Mouse (Mus musculus) thymus, postnatal 4 days (tissue): ENCODE measurements at regions not wholly inside any gene's neighbourhood (a gene's known extent, or its start where the extent isn't known, plus 50 kb on each side); places are given as distances from the start of the nearest gene placed in this dataset.

ENCODE experiments used
- DNase-seq: peaks from one replicate; pipeline ENCODE4 v3.0.0; 2021

- DNase-seq, result no peak
These were observed 1056.7 kb downstream of the Slc22a22 start for GRCm38 (mm10) chr15:56420681-56421080.

DNA sequence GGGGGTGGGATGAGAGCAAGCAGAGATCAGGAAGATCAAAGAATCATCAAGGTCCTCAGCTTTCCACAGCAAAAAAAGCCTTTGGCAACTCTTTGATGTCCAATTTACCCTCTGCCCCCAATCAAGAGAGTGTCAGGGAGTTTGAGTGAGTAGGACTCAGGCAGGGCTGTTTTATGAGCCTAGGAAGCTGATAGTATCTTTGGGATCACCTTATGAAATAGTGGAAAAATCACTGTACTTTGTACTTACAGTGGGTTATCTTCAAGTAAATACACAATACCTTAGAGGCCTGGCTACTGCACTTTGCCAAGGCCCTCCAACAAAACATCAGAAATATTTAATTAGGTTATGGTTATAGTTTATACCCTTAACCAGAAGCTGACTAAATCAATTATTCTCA lies 1085.4 kb downstream of the Slc22a22 start:
- DNase-seq, result no peak

DNA sequence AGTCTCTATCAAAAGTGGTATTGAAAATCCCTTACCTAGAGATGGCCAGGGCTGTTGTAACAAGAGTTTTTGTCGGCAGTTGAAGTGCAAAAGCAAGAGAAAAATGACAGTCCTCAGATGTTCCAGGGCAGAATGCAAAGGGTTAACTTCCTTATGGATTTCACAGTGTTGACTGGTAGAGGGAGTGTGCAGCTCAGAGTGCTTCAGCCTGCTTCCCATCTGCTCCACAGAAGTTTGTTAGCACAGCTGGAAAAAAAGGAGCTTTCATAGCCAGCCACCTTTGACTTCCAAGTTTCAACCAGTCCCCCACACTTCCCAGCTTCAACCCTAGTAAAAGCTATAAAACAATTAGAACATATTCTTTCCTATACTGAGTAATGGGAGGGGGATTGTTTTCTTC lies 1098.9 kb downstream of the Slc22a22 start:
- no peak for DNase-seq

GRCm38 (mm10) chr15:56350903-56351302 lies 1126.5 kb downstream of the Slc22a22 start:
- no peak for DNase-seq

GRCm38 (mm10) chr15:56346111-56346510 lies 1131.3 kb downstream of the Slc22a22 start:
- DNase-seq, result no peak

DNA sequence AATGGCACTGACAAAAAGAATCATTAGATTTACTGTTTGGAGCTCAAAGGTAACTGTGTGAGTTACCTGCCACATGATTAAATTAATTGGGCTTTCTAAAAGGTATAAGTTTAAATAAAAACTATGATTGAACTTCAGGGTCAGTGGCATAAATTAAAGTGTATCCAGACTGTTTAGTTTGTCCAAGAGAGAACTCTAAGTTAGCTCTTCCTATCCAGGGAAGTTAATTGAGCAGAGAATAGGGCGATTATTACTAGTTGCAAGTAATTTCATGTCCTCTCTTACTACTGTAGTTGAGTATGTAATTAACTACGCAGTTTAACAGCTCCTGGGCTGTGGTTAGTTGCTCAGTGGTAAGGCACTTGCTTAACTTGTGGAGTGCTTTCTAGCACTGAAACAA lies 1132.5 kb downstream of the Slc22a22 start:
- no peak for DNase-seq

DNA sequence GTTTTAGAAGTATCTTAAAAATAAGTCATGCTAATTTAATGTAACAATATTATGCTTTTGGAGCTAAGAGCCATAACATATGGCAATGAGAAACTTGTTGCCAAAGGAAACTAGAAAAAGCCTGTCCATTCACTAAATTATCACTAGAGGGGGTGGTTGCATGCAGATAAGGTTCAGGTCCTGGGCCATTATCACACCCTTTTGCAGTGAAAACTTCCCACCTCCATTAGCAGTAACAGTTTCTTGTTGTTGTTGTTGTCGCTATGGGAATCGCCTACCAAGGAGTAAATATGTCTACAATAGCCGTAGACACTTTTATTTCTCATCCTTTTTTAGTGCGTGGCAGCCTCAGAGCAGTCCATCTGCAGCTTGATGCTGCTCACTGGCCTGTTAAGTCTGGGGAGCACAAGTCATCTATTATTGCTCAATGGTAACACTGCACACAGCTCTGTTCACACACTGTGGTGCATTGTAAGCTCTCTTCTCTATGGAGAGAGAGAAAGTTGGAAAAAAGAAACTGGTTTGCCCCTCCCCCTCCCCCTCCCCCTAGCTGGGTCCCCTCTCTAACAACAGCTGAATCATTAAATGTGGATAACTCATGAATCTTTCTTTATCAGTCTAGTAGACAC lies 1133.0 kb downstream of the Slc22a22 start:
- DNase-seq, result no peak

DNA sequence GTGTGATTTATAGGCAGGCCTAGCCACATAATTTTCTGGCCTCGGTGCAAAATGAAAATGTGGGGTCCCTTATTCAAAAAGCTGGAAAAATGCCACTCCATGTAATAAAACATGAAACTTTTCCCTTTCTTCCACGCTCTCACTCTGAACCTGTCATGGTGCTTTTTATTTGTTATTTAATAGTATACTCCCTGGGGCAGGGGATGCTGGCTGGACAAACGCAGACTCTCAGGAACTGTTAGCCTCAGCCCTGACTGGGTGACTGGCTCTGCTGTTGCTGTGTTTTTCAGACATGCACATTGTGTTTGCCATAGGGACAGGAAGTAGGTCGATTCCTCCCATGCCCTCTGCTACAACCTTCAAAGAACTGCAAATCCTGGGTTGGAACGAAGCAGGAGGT lies 1139.5 kb downstream of the Slc22a22 start:
- no peak for DNase-seq

- DNase-seq, result peak; percentile 58
These were observed 1141.0 kb downstream of the Slc22a22 start for GRCm38 (mm10) chr15:56336449-56336848.

- no peak for DNase-seq
These were observed 1142.4 kb downstream of the Slc22a22 start for GRCm38 (mm10) chr15:56335011-56335410.

GRCm38 (mm10) chr15:56320501-56320900 lies 1156.9 kb downstream of the Slc22a22 start:
- DNase-seq, result no peak

DNA sequence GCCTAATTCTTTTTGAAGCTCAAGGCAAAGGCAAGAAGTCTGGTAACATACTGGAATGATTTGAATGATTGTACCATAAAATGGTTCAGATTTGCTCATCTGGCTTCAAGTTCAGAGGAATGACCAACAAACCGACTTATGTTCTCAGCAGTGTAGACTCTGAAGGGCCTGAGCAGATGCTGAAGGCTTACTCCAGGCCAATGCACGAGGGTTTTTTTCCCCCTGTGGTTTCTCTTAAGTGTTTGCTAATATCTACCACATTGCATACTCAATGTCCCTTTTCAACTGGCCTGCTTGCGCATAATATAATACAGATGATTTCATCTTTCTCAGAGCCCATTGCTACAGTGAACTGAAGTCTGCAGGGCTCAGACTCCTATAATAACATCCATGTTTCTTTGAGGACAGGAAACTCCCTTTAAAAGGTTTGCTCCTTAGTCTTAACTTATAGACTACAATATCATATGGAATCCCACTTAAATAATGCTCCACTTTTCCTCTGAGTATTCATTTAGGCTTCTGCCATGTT lies 1182.5 kb downstream of the Slc22a22 start:
- DNase-seq, result no peak

GRCm38 (mm10) chr15:56278622-56279301 lies 1198.7 kb downstream of the Slc22a22 start:
- DNase-seq, result no peak

- DNase-seq, result no peak
These were observed 1199.4 kb downstream of the Slc22a22 start for GRCm38 (mm10) chr15:56278006-56278405.

DNA sequence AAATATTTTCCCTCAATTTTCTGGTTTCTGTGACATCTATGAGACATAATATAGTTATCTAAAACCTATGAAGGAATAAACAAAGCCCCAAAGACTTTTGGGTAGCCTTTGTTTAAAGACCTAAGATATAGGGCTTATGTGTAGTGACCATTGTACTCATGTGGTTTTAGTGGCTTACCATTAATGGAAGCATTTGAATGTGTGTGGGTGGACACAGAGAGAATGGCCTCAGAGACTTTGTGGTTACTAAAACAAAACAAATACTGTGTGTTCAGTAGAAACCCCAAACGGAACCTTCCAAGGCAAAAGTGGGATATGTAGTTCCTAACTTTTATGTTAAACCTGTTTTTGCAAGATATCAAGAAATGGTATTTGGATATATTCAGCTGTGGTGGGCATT lies 1228.7 kb downstream of the Slc22a22 start:
- DNase-seq, result no peak

GRCm38 (mm10) chr15:56244004-56244735 lies 1233.3 kb downstream of the Slc22a22 start:
- no peak for DNase-seq

- DNase-seq, result no peak
These were observed 1274.9 kb downstream of the Slc22a22 start for GRCm38 (mm10) chr15:56202552-56202951.

DNA sequence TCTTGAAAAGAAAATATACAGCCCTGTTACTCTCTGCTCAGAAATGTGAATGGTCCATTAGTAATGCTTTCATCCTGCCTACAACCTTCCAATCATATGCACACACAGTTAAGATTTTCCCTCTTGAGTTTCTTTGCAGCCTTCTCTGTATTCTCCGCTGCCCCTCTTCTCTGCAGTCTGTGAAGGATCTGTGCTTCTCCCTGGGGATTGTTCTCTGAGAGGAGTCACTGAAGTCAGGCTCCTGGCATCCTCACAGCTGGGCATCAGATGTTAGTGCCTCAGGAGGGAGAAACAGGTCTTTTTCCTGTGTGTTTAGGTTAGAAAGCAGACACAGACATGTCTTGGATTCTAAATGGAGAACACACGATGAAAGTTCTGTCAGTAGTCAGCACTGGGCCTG lies 1278.1 kb downstream of the Slc22a22 start:
- no peak for DNase-seq

- DNase-seq, result no peak
These were observed 1279.8 kb downstream of the Slc22a22 start for GRCm38 (mm10) chr15:56197425-56198201.

DNA sequence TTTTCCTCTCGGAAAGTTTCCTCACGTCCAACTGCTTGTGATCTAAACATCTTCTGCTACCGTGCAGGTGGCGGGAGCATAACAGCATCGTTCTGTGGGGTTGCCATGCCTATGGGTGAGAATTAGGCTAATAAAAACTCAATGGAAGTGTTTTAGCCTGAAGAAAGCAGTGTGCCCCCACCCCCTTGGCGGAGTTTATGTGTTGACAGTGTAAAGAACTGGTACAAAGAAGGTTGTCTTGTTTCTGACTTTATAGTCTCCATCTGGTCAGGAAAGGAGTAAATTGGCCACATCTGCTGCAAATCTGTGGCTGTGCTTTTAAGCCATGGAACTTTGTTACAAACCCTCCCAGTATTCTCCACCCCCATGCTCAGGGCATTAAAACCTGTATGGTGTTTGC lies 1311.2 kb downstream of the Slc22a22 start:
- DNase-seq, result no peak

- DNase-seq, result no peak
These were observed 1318.7 kb downstream of the Slc22a22 start for GRCm38 (mm10) chr15:56158726-56159125.

DNA sequence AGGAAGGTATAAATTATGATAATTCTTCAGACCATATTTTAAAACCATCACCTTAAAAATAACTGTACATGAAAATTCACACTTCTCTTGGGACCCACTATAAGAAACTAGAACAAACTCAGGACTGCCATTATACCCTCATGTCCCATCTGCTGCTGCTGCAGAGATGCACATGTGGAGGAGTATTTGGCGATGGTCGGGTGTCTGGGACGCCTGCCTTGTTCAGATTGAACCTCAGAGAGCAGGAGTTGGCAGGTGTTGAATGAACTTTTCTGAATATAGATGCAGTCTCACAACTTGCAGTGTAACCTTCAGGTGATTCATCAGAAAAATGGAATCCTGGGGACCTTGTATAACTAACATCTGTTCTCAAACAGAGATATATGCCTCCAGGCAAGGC lies 1338.0 kb downstream of the Slc22a22 start:
- DNase-seq, result no peak

DNA sequence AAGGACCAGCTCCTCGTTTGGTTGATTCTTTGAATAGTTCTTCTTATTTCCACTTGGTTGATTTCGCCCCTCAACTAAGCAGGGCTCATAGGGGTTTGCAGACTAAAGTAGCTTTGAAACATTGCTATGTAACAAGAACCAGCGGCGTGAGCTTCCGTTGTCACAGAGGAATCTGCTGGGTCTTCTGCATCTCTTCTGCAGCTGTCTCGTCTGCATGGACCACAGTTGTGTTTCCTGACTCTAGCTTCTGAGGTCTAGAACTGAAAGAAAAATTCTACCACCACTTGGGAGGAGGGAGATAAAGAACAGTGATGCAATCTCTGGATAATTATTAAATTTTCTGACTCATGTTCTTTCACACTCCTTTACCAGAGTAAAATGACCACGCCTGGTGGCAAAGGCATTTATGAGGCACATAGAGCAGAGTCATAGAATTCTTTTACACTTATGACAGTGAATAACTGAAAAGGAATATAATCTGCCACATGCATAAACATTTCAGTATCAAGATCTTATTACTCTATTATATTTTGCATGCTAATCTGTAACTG lies 1340.9 kb downstream of the Slc22a22 start:
- DNase-seq, result no peak
